Mouse (Mus musculus): ENCODE data around the gene Dap. TPM values are rescaled to one million over a fixed set of nuclear protein-coding genes. Genes with fewer than 3 reads are reported as not detected.
A peak's percentile ranks its signal among the peaks of the same experiment; 100 is the strongest.

The Dap gene
- total and polyA plus RNA-seq, 3 experiments, result 12.6 to 69.8 (median 15.1) TPM

DNA sequence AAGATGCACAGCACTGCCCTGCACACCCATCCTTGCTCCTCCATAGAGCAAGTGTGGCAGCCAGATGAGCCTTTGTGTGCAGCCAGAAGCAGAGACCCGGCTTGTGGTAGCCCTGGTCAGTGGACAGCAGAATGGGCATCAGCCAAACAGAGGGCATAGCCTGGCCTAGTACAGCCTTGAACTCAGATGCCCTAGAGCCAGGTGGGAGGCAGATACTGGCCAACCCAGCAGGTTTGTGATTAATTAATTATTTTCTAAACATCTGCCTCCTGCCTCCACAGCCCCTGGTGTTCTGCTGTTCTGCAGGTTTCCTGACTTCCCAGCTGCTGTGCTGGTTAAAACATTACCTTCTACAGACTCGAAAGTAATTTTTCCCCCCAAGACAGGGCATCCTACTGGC lies 55.0 kb downstream of the Dap start:
- peak overlapping the region; percentile 54; the same call in 1 of the 2 replicates for H3K27ac ChIP-seq (ENCODE audit: insufficient read depth, low read depth)
- H3K27me3 ChIP-seq (replicated peaks), result no peaks in the 10 kb centered on the region
- H3K36me3 ChIP-seq (replicated peaks in 1 of 2; ENCODE audit: control insufficient read depth in 1 of 2, insufficient read depth in 1 of 2, low read length in 1 of 2), result peaks cover 5 to 18% of the 10 kb centered on the region in 2 experiments
- dilution Hi-C loops (cut with MboI; ENCODE audit: extremely low pct_ligation_motif_present, extremely low pct_unique_long_range_greater_than_20kb, low sequenced_read_pairs), result no loop called here
- DNase-seq (ENCODE audit: extremely low read depth), result no peak
- in situ Hi-C loops (cut with MboI; ENCODE audit: low pct_ligation_motif_present, low pct_unique_long_range_greater_than_20kb, low sequenced_read_pairs), result no loop called here
- no peak overlapping the region for H3K9ac ChIP-seq (ENCODE audit: insufficient read depth, low read depth)
- TF ChIP-seq ETS1 (conservative IDR thresholded peaks at IDR 0.05; ENCODE audit: low read depth, low read length), result no peak
- no peak for TF ChIP-seq JUN (IDR thresholded peaks at IDR 0.05; ENCODE audit: insufficient read depth, low read depth, low read length)
- no peak for TF ChIP-seq MAFK (IDR thresholded peaks at IDR 0.05; ENCODE audit: insufficient replicate concordance, low read length)
- TF ChIP-seq PAX5 (IDR thresholded peaks at IDR 0.05; ENCODE audit: low read length), result no peak
- TF ChIP-seq HCFC1 (IDR thresholded peaks at IDR 0.05; ENCODE audit: low read depth, low read length), result no peak
- TF ChIP-seq ZNF384 (IDR thresholded peaks at IDR 0.05; ENCODE audit: low read depth, low read length), result no peak
- TF ChIP-seq ZKSCAN1 (IDR thresholded peaks at IDR 0.05; ENCODE audit: borderline replicate concordance, low read depth, low read length), result no peak
- no peak for TF ChIP-seq MAX (IDR thresholded peaks at IDR 0.05; ENCODE audit: low read length)
- TF ChIP-seq SMC3 (IDR thresholded peaks at IDR 0.05; ENCODE audit: low read depth, low read length), result no peak
- no peak for TF ChIP-seq IRF4 (IDR thresholded peaks at IDR 0.05; ENCODE audit: low read depth, low read length)
- no peak for TF ChIP-seq NELFE (IDR thresholded peaks at IDR 0.05; ENCODE audit: low read depth, low read length)
- no peak for TF ChIP-seq JUND (conservative IDR thresholded peaks at IDR 0.05; ENCODE audit: low read depth, low read length)
- TF ChIP-seq TBP (conservative IDR thresholded peaks at IDR 0.05; ENCODE audit: low read depth, low read length), result no peak
- no peak for TF ChIP-seq KAT2A (IDR thresholded peaks at IDR 0.05; ENCODE audit: insufficient replicate concordance, low read length)
- no peak for TF ChIP-seq POLR2AphosphoS2 (IDR thresholded peaks at IDR 0.05; ENCODE audit: low read depth, low read length)
- no peak for TF ChIP-seq MAZ (IDR thresholded peaks at IDR 0.05; ENCODE audit: low read depth, low read length)
- TF ChIP-seq CHD1 (IDR thresholded peaks at IDR 0.05; ENCODE audit: low read depth, low read length), result no peak
- TF ChIP-seq GABPA (IDR thresholded peaks at IDR 0.05; ENCODE audit: insufficient replicate concordance, low read depth, low read length), result no peak
- no peaks in the 10 kb centered on the region for H3K79me2 ChIP-seq (replicated peaks; ENCODE audit: control insufficient read depth, extremely low read depth, insufficient read depth, poor library complexity, severe bottlenecking)
- H3K4me1 ChIP-seq (ENCODE audit: control insufficient read depth in 1 of 2, insufficient read depth in 2 of 2), result peaks cover 20 to 64% of the 10 kb centered on the region in 2 experiments
- H3K9me3 ChIP-seq (replicated peaks; ENCODE audit: low read length), result no peaks in the 10 kb centered on the region
- H3K4me2 ChIP-seq (ENCODE audit: insufficient read depth, low read depth, poor library complexity, severe bottlenecking), result peak overlapping the region; percentile 46
- H3K4me3 ChIP-seq (replicated peaks in 1 of 3; ENCODE audit: low read depth in 2 of 3, low read length in 2 of 3, poor library complexity in 1 of 3), result peak overlapping the region in 1 of 3 experiments; percentile 38

DNA sequence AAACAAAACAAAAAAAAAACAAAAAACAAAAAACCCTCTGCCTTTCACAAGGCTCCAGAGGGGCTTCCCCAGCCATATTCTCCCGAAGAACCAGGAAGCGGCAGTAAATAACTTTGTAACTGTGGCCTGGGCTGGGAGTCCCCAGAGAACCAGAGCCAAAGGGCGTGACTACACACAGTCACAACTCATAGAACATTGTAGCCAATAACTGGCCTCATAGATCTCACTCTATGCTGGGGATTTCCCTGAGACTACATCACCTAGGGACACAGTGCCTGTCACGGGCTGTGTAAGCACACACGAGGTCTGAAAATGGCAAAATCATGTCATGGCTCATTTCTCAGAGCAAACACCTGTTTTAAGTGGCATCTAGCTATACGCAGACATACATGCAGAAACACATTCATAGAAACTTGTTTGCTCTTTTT lies 55.5 kb downstream of the Dap start:
- Histone ChIP-seq H3K36me3 (replicated peaks in 1 of 2; ENCODE audit: control insufficient read depth in 1 of 2, insufficient read depth in 1 of 2, low read length in 1 of 2) (peaks cover 4 to 13% of the 10 kb centered on the region in 2 experiments), H3K4me1 (ENCODE audit: control insufficient read depth in 1 of 2, insufficient read depth in 2 of 2) (peaks cover 20 to 65% of the 10 kb centered on the region in 2 experiments), H3K4me2 (ENCODE audit: insufficient read depth, low read depth, poor library complexity, severe bottlenecking) (peak overlapping the region; percentile 46), H3K27ac (ENCODE audit: insufficient read depth, low read depth) (no peak overlapping the region), H3K9me3 (replicated peaks; ENCODE audit: low read length) (no peaks in the 10 kb centered on the region), H3K9ac (ENCODE audit: insufficient read depth, low read depth) (no peak overlapping the region), H3K4me3 (replicated peaks in 1 of 3; ENCODE audit: low read depth in 2 of 3, low read length in 2 of 3, poor library complexity in 1 of 3) (no peak overlapping the region), H3K27me3 (replicated peaks) (no peaks in the 10 kb centered on the region), H3K79me2 (replicated peaks; ENCODE audit: control insufficient read depth, extremely low read depth, insufficient read depth, poor library complexity, severe bottlenecking) (no peaks in the 10 kb centered on the region)
- dilution Hi-C loops (cut with MboI; ENCODE audit: extremely low pct_ligation_motif_present, extremely low pct_unique_long_range_greater_than_20kb, low sequenced_read_pairs) (no loop called here), in situ Hi-C loops (cut with MboI; ENCODE audit: low pct_ligation_motif_present, low pct_unique_long_range_greater_than_20kb, low sequenced_read_pairs) (no loop called here)
- DNase-seq (ENCODE audit: extremely low read depth), result peak; percentile 99
- TF ChIP-seq ZKSCAN1 (IDR thresholded peaks at IDR 0.05; ENCODE audit: borderline replicate concordance, low read depth, low read length), result no peak
- peak; percentile 32; the same call in 1 of the 2 replicates for TF ChIP-seq IRF4 (IDR thresholded peaks at IDR 0.05; ENCODE audit: low read depth, low read length)
- TF ChIP-seq ZMIZ1 (IDR thresholded peaks at IDR 0.05; ENCODE audit: low read depth, low read length), result no peak
- no peak for TF ChIP-seq SMC3 (IDR thresholded peaks at IDR 0.05; ENCODE audit: low read depth, low read length)
- no peak for TF ChIP-seq USF1 (IDR thresholded peaks at IDR 0.05; ENCODE audit: low read depth, low read length)
- peak; percentile 63; the same call in 1 of the 2 replicates for TF ChIP-seq TBP (conservative IDR thresholded peaks at IDR 0.05; ENCODE audit: low read depth, low read length)
- TF ChIP-seq UBTF (IDR thresholded peaks at IDR 0.05; ENCODE audit: low read depth, low read length), result no peak
- TF ChIP-seq POLR2AphosphoS2 (IDR thresholded peaks at IDR 0.05; ENCODE audit: low read depth, low read length), result no peak
- no peak for TF ChIP-seq E2F4 (IDR thresholded peaks at IDR 0.05; ENCODE audit: insufficient replicate concordance, low read depth, low read length)
- TF ChIP-seq EP300 (IDR thresholded peaks at IDR 0.05; ENCODE audit: low read length), result peak; percentile 72
- peak; percentile 70 for TF ChIP-seq TCF12 (IDR thresholded peaks at IDR 0.05; ENCODE audit: low read depth, low read length)
- TF ChIP-seq PAX5 (IDR thresholded peaks at IDR 0.05; ENCODE audit: low read length), result no peak
- TF ChIP-seq ETS1 (conservative IDR thresholded peaks at IDR 0.05; ENCODE audit: low read depth, low read length), result peak; percentile 99
- peak; percentile 69; the same call in 1 of the 2 replicates for TF ChIP-seq CHD1 (IDR thresholded peaks at IDR 0.05; ENCODE audit: low read depth, low read length)
- TF ChIP-seq MAZ (IDR thresholded peaks at IDR 0.05; ENCODE audit: low read depth, low read length), result no peak
- TF ChIP-seq MXI1 (IDR thresholded peaks at IDR 0.05; ENCODE audit: low read depth, low read length), result peak; percentile 88; the same call in 1 of the 2 replicates
- peak; percentile 75; the same call in 1 of the 2 replicates for TF ChIP-seq MEF2A (IDR thresholded peaks at IDR 0.05; ENCODE audit: borderline replicate concordance, low read depth, low read length)
- no peak for TF ChIP-seq KAT2A (IDR thresholded peaks at IDR 0.05; ENCODE audit: insufficient replicate concordance, low read length)
- TF ChIP-seq MAX (IDR thresholded peaks at IDR 0.05; ENCODE audit: low read length), result peak; percentile 94
- peak; percentile 63; the same call in 1 of the 2 replicates for TF ChIP-seq SIN3A (IDR thresholded peaks at IDR 0.05; ENCODE audit: low read length)
- peak; percentile 99 for TF ChIP-seq BHLHE40 (IDR thresholded peaks at IDR 0.05; ENCODE audit: low read depth, low read length)
- TF ChIP-seq CTCF (conservative IDR thresholded peaks at IDR 0.05 in 1 of 2, IDR thresholded peaks at IDR 0.05 in 1 of 2; ENCODE audit: low read depth in 2 of 2, low read length in 2 of 2), result no peak; a peak in 1 of 4 replicates
- no peak for TF ChIP-seq MAFK (IDR thresholded peaks at IDR 0.05; ENCODE audit: insufficient replicate concordance, low read length)
- TF ChIP-seq ZNF384 (IDR thresholded peaks at IDR 0.05; ENCODE audit: low read depth, low read length), result peak; percentile 73

Data from CH12.LX (cell line).